Mouse (Mus musculus) cortical plate, adult 2 months (tissue): ENCODE measurements around the gene Gadd45a.

Experiments used
- CTCF ChIP-seq: fragments of 200-500 bp; IDR thresholded peaks from 2 replicates; pipeline ENCODE4 v1.5.1; 2011; ENCODE audit warnings: mild to moderate bottlenecking, control low read depth, low read length; ENCODE audit not compliant: insufficient read depth; ENCODE audit errors: extremely low read depth
- POLR2A ChIP-seq: fragments of 200-500 bp; IDR thresholded peaks from 2 replicates; pipeline ENCODE4 v1.6.1; 2011; ENCODE audit warnings: mild to moderate bottlenecking, low read length, control low read depth; ENCODE audit not compliant: insufficient read depth; ENCODE audit errors: extremely low read depth

DNA sequence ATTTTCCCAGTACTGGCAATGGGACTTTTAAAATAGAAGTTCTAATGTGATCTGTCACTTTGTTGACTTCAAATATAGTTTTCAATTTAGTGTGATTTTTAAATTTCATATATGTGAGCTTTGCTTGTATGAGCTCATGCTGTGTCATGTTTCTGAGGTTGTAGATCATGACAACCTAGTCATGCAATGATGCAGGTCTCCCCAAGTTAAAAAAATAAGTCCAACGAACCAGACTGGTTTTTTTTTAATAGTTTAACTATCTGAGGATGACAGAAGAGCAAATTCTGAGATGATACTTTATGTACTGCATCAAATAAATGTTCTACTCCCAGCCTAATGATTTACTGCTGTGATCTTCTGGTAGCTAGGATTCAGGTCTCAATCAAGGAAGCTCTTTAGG lies 12.8 kb upstream of the Gadd45a start:
- TF ChIP-seq POLR2A (no peak), CTCF (no peak)
